Mouse (Mus musculus): ENCODE data around the gene Cnih3.

GRCm38 (mm10) chr1:181381410-181382010, 29.1 kb downstream of the Cnih3 start:
- TF ChIP-seq CTCF (IDR thresholded peaks at IDR 0.05; ENCODE audit: control insufficient read depth, insufficient read depth, low read length) (no peak), POLR2A (IDR thresholded peaks at IDR 0.05; ENCODE audit: borderline replicate concordance, control insufficient read depth, low read depth, low read length) (no peak)

Measured in bone marrow, adult 2 months (tissue).